Mouse (Mus musculus) intestine, embryonic 15.5 days (tissue): Measurements from ENCODE around the gene Cks2. TPM values are rescaled to one million over a fixed set of nuclear protein-coding genes. Genes with fewer than 3 reads are reported as not detected.
"Not testable (repeated sequence)": the region's sequence is repeated elsewhere in the genome, so short reads cannot be mapped to it uniquely, and the experiment has no call there.

Experiments
- ATAC-seq: fragments of 200-750 bp; cut with Nextera tagmentation; 2 replicates; pipeline ENCODE4 v1.8.0; 2017; ENCODE audit warnings: moderate TSS enrichment, moderate library complexity
- H3K27ac ChIP-seq: fragments of 300-500 bp; sonication (generic); 2 replicates; pipeline ENCODE4 v1.5.1; 2015; ENCODE audit warnings: mild to moderate bottlenecking, inconsistent platforms
- H3K27me3 ChIP-seq: fragments of 300-500 bp; sonication (generic); replicated peaks from 2 replicates; pipeline ENCODE4 v1.6.1; 2015; ENCODE audit warnings: inconsistent platforms
- H3K36me3 ChIP-seq: fragments of 300-500 bp; sonication (generic); 2 replicates; pipeline ENCODE4 v1.6.1; 2015; ENCODE audit warnings: inconsistent platforms
- H3K4me1 ChIP-seq: fragments of 300-500 bp; sonication (generic); replicated peaks from 2 replicates; pipeline ENCODE4 v1.6.1; 2015; ENCODE audit warnings: inconsistent platforms
- H3K4me2 ChIP-seq: fragments of 300-500 bp; sonication (generic); replicated peaks from 2 replicates; pipeline ENCODE4 v1.6.1; 2015; ENCODE audit warnings: mild to moderate bottlenecking, inconsistent platforms
- H3K4me3 ChIP-seq: fragments of 300-500 bp; sonication (generic); replicated peaks from 2 replicates; pipeline ENCODE4 v1.5.1; 2015; ENCODE audit warnings: inconsistent platforms
- H3K9ac ChIP-seq: fragments of 300-500 bp; sonication (generic); 2 replicates; pipeline ENCODE4 v1.6.1; 2015; ENCODE audit warnings: inconsistent platforms
- H3K9me3 ChIP-seq: fragments of 300-500 bp; sonication (generic); 2 replicates; pipeline ENCODE4 v1.6.1; 2016; ENCODE audit warnings: inconsistent platforms
- WGBS: fragments of 180-500 bp; shearing (Covaris S2); methylation state at CpG from one replicate; pipeline ENCODE4 v1.1.7; 2015; 5-methylcytosine and 5-hydroxymethylcytosine counted together
- polyA plus RNA-seq: library from polyadenylated mRNA; unstranded; fragments of >200 nt; fragmentation: Nextera tagmentation; extraction: Ambion mirVana; gene quantifications from 2 replicates; pipeline ENCODE4 v1.2.1, GENCODE M21; 2015

Cks2 gene
- polyA plus RNA-seq, 1 experiment from 2014 or later, result 333 TPM

GRCm38 (mm10) chr13:51659573-51659972 lies 14.5 kb downstream of the Cks2 start:
- H3K36me3 ChIP-seq, result peaks cover 47% of the 10 kb centered on the region
- WGBS, result 95% methylated on average over 7 of the region's 7 CpGs

DNA sequence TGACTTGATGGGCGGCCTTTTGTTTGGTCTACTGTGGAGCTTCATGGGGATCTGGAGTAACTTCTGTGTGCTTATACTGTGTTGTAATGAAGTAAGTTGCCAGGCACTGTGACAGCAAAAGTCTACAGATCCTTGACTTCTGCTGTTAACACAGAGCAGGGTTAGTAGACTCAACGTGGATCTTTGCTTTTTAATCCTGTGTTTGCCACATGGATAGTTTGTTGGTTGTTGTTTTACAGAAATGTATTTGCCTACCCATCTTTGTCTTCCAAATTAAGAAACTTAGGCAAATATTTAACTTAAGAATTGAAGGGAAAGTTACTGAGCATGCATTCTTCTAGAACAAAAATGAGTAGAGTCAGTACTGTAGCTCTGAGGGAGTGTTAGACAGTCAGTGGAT lies 18.5 kb downstream of the Cks2 start:
- Histone ChIP-seq H3K4me3 (no peak overlapping the region), H3K27ac (no peak overlapping the region), H3K4me2 (no peak overlapping the region), H3K9me3 (no peaks in the 10 kb centered on the region), H3K36me3 (peaks cover 32% of the 10 kb centered on the region), H3K27me3 (no peaks in the 10 kb centered on the region), H3K9ac (no peak overlapping the region), H3K4me1 (no peaks in the 10 kb centered on the region)
- no peak for ATAC-seq
- WGBS, result 91% methylated on average over 2 of the region's 2 CpGs

More at GRCm38 (mm10) chr13:51659573-51659972, 14.5 kb downstream of the Cks2 start:
- H3K9me3 ChIP-seq, result no peaks in the 10 kb centered on the region
- H3K27me3 ChIP-seq, result no peaks in the 10 kb centered on the region
- no peak overlapping the region for H3K27ac ChIP-seq
- ATAC-seq, result no peak
- no peak overlapping the region for H3K4me2 ChIP-seq
- H3K9ac ChIP-seq, result no peak overlapping the region
- H3K4me1 ChIP-seq, result no peaks in the 10 kb centered on the region
- H3K4me3 ChIP-seq, result no peak overlapping the region

GRCm38 (mm10) chr13:51668195-51668594 lies 23.2 kb downstream of the Cks2 start:
- not testable (repeated sequence) for H3K4me1 ChIP-seq, H3K27ac ChIP-seq, ATAC-seq, H3K9me3 ChIP-seq, H3K9ac ChIP-seq, H3K4me3 ChIP-seq, H3K27me3 ChIP-seq, H3K4me2 ChIP-seq
- H3K36me3 ChIP-seq, result peaks cover 35% of the 10 kb centered on the region
- WGBS, result 85% methylated on average over 12 of the region's 12 CpGs

DNA sequence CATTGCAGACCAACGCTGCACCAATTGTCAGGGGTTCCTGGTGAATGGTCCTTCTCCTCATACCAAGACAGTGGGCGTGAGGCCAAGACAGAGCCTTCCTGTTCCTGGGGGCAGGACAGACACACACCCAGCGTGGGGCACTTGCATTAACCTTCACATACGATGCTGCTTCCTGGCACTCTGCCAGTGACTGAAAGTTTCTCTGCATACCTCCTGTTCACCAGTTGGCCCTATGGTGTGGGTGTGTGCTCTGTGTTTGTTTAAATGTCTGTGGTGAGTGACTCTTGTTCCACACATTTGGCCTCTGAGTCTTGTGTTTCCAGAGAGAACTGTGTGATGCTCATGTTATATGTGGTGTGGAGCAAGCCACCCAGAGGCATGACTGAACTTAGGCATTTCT lies 31.6 kb downstream of the Cks2 start:
- H3K9me3 ChIP-seq, result no peaks in the 10 kb centered on the region
- 67% methylated on average over 4 of the region's 4 CpGs for WGBS
- H3K27ac ChIP-seq, result no peak overlapping the region
- no peaks in the 10 kb centered on the region for H3K4me1 ChIP-seq
- H3K4me2 ChIP-seq, result no peak overlapping the region
- H3K27me3 ChIP-seq, result no peaks in the 10 kb centered on the region
- no peak for ATAC-seq
- H3K9ac ChIP-seq, result no peak overlapping the region
- peaks cover 54% of the 10 kb centered on the region for H3K36me3 ChIP-seq
- no peak overlapping the region for H3K4me3 ChIP-seq

GRCm38 (mm10) chr13:51677041-51677440 lies 32.0 kb downstream of the Cks2 start:
- H3K4me1 ChIP-seq, result no peaks in the 10 kb centered on the region
- no peaks in the 10 kb centered on the region for H3K9me3 ChIP-seq
- H3K4me3 ChIP-seq, result no peak overlapping the region
- ATAC-seq, result no peak
- no peak overlapping the region for H3K9ac ChIP-seq
- peaks cover 55% of the 10 kb centered on the region for H3K36me3 ChIP-seq
- H3K27me3 ChIP-seq, result no peaks in the 10 kb centered on the region
- no peak overlapping the region for H3K27ac ChIP-seq
- WGBS, result 95% methylated on average over 12 of the region's 12 CpGs
- H3K4me2 ChIP-seq, result no peak overlapping the region

DNA sequence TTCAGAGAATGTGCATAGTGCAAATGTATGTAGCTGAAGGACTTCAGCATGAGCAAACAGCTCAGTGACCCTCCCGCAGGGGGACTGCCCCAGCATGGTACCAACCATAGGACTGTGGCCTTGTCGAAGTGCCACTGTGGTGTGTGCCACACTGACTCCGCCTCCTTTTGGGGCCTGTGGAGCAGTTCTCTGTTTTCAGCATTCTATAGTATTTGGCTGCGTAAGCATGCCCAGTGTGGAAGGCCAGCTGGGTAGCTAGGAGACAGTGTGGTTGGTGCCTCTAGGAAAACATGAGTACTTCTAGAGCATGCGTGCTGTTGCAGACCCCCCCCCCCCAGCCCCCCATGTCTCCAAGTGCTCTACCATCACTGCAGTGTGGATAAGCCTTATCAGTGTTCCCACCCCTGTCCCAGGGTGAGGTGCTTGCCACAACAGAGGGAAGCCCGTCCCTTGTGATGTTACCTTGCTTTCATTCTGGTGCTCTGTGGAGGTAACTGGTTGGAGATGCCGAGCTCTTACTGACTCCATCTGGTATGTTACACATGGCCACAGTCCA lies 32.7 kb downstream of the Cks2 start:
- H3K27me3 ChIP-seq, result no peaks in the 10 kb centered on the region
- 96% methylated on average over 7 of the region's 7 CpGs for whole genome bisulfite sequencing
- ATAC-seq, result no peak

DNA sequence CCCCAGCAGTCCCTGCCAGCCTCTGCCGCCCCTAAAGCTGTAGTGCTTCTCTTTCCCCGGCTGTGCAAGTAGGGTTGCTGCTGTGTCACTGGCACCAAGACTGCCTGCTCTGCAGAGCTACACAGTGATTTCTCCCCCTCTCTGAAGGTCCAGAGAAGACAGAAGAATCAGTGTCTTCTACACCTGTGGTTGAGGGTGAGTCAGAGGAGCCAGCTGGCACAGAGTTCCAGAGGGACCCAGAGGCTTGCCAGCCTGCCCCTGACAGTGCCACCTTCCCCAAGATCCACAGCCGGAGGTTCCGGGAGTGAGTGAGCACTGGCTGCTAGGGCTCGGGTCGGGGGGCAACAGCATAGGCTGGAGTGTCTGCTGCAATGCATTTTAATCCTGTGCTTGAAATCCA lies 33.7 kb downstream of the Cks2 start:
- Histone ChIP-seq H3K9me3 (no peaks in the 10 kb centered on the region), H3K27me3 (no peaks in the 10 kb centered on the region), H3K27ac (no peak overlapping the region), H3K9ac (no peak overlapping the region), H3K4me1 (no peaks in the 10 kb centered on the region), H3K36me3 (peaks cover 64% of the 10 kb centered on the region), H3K4me2 (no peak overlapping the region), H3K4me3 (no peak overlapping the region)
- ATAC-seq, result no peak
- WGBS, result 94% methylated on average over 6 of the region's 6 CpGs

More for the DNA sequence above, 32.7 kb downstream of the Cks2 start:
- Histone ChIP-seq H3K27ac (no peak overlapping the region), H3K9me3 (no peaks in the 10 kb centered on the region), H3K9ac (no peak overlapping the region), H3K4me2 (no peak overlapping the region), H3K4me3 (no peak overlapping the region), H3K4me1 (no peaks in the 10 kb centered on the region), H3K36me3 (peaks cover 59% of the 10 kb centered on the region)

DNA sequence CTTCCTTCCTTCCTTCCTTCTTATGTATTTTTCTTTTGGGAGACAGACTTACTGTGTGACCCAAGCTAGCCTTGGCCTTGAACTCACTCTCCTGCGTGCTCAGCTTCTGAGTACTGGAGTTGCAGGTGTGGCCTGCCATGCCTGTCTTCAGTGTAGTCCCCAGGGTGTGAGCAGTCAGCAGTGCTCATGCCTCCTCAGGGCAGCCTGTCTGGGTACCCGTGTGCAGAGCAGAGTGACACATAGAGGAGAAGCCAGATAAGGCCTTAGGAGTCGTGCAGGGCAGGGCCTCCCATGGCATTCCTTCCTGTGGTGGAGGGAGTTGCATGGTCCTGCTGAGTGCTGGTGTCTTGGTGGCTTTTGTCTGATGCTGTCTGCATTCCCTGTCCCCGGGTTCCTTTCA lies 34.3 kb downstream of the Cks2 start:
- H3K27me3 ChIP-seq, result no peaks in the 10 kb centered on the region
- H3K4me3 ChIP-seq, result no peak overlapping the region
- no peak overlapping the region for H3K27ac ChIP-seq
- ATAC-seq, result no peak
- no peak overlapping the region for H3K4me2 ChIP-seq
- H3K9ac ChIP-seq, result no peak overlapping the region
- no peaks in the 10 kb centered on the region for H3K9me3 ChIP-seq
- H3K4me1 ChIP-seq, result no peaks in the 10 kb centered on the region
- 83% methylated on average over 4 of the region's 4 CpGs for WGBS
- peaks cover 58% of the 10 kb centered on the region for H3K36me3 ChIP-seq

DNA sequence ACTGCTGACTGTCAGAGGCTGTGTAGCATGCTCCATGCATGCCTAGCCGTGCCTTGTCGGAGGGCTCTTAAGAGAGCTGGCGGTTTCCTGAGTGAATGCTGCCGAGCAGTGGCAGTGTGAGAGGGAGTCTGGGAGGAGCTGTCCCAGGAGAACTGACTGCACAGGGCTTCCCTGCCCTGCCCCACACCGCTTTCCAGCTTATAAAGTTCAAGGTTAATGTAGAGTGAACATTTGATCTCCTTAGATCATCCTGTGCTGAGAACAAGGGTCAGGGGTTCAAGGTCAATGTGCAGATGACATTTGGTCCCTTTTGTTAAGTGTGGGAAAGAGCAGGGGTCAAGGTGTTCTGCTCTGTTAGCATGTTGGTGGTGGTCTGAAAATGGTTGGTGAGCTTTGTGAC lies 36.0 kb downstream of the Cks2 start:
- Histone ChIP-seq H3K27ac (no peak overlapping the region), H3K4me2 (no peak overlapping the region), H3K27me3 (no peaks in the 10 kb centered on the region), H3K9me3 (no peaks in the 10 kb centered on the region), H3K9ac (no peak overlapping the region), H3K4me1 (no peaks in the 10 kb centered on the region), H3K36me3 (peaks cover 49% of the 10 kb centered on the region), H3K4me3 (no peak overlapping the region)
- no peak for ATAC-seq
- 87% methylated on average over 5 of the region's 5 CpGs for WGBS

DNA sequence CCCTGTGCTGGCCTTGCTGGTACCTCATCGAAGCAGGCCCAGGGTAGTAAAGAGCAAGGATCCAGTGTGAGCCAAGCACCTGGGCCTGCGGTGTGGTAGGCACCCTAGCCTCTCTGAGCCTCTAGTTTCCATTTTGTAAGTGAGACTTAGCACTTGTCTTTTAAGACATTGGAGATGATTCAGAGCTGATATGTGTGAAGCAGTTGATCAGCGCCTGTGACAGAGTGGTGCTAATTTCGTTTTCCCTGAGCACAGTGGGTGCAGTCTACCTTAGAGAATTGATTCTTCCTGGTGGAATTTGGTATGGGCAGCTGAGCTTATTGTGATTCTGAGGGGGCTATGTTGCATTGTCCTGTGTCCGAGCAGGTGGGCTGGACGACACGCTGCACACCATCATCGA lies 36.6 kb downstream of the Cks2 start:
- WGBS, result 97% methylated on average over 8 of the region's 8 CpGs
- Histone ChIP-seq H3K9me3 (no peaks in the 10 kb centered on the region), H3K27me3 (no peaks in the 10 kb centered on the region), H3K4me3 (no peak overlapping the region), H3K9ac (no peak overlapping the region), H3K27ac (no peak overlapping the region), H3K36me3 (peaks cover 43% of the 10 kb centered on the region), H3K4me2 (no peak overlapping the region), H3K4me1 (no peaks in the 10 kb centered on the region)
- ATAC-seq, result no peak

DNA sequence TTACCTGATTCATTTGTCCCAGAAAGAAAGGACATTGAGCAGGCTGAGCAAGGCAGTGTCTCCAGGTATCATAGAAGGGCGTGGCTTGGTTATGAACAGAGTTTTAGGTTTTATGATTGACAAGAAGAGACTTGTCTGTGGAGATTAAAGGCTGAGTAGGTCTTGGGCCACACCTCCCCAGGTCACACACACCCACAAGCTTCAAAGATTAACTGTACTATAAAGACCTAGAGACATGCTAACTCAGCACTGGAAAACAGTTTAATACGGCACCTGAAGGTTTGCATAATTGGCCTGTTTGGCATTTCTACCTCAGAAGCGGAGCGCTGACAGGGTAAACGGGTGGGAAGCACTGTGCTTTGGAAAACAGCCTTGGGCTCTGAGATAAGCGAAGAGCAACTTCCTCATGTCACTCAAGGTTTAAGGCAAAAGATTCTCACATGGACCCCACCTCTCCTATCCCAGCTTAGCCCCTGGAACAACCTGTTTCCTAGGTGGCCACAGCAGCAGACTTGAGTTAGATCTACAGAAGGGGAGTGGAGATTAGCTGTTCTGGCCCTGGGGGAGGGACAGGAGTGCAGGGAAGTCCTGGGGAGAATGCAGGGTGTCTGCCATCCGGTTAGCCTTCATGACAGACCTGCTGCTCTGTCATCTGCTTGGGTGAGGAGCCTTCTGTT lies 40.4 kb downstream of the Cks2 start:
- ATAC-seq, result peak; percentile 74
- no peak overlapping the region for H3K27ac ChIP-seq
- H3K4me1 ChIP-seq, result no peaks in the 10 kb centered on the region
- H3K9ac ChIP-seq, result no peak overlapping the region
- no peak overlapping the region for H3K4me2 ChIP-seq
- H3K4me3 ChIP-seq, result no peak overlapping the region
- 81% methylated on average over 7 of the region's 7 CpGs for WGBS
- H3K27me3 ChIP-seq, result no peaks in the 10 kb centered on the region
- no peaks in the 10 kb centered on the region for H3K9me3 ChIP-seq
- H3K36me3 ChIP-seq, result peaks cover 30% of the 10 kb centered on the region

DNA sequence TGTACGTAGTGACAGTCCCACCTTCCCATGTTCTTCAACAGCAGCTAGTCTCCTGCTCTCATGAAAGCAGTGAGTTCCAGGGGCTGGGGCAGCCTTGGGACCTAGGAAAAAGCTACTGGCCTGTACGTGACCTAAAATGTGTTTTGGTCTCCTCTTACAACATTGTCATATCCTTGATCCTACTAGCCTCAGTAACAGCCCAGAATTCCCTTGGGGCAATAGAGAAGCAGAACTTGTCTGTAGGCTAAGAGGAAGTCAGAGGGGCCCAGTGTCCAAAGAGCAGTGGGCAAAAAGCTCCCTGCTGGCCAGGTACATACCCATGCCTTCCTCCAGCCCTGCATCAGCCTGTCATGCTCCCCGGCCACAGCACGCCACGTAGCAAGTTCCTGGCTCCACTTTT lies 41.9 kb downstream of the Cks2 start:
- Histone ChIP-seq H3K4me2 (no peak overlapping the region), H3K9me3 (no peaks in the 10 kb centered on the region), H3K4me3 (no peak overlapping the region), H3K9ac (no peak overlapping the region), H3K4me1 (no peaks in the 10 kb centered on the region), H3K27me3 (no peaks in the 10 kb centered on the region), H3K36me3 (peaks cover 18% of the 10 kb centered on the region), H3K27ac (no peak overlapping the region)
- no peak for ATAC-seq
- WGBS, result 97% methylated on average over 5 of the region's 5 CpGs

DNA sequence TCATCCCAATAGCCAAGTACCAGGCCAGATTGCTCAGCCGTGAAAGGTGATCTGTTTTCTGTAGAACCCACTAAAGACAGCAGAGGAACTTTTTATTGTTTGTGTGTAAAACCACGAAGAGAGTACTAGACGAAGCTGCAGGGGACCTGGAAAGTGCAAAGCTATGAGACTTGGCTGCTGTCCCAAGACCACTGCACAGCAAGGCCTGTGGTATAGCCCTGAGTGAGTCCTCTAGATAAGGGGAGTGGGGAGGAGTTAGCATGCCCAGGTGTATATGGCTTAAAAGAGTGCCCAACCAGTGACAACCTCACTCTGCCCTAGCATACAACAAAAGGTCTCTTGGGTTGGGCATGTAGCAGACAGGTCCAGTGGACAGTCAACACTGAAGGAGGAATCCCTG lies 43.7 kb downstream of the Cks2 start:
- no peak for ATAC-seq
- Histone ChIP-seq H3K9me3 (no peaks in the 10 kb centered on the region), H3K4me1 (no peaks in the 10 kb centered on the region), H3K27me3 (no peaks in the 10 kb centered on the region), H3K36me3 (peaks cover 4% of the 10 kb centered on the region), H3K27ac (no peak overlapping the region), H3K9ac (no peak overlapping the region), H3K4me3 (no peak overlapping the region), H3K4me2 (no peak overlapping the region)
- WGBS, result 45% methylated on average over 3 of the region's 3 CpGs
